Mouse (Mus musculus) c-Kit-positive CD71-positive TER-119-negative erythroid progenitor cells, embryonic 14.5 days (primary cell): ENCODE measurements around the gene Slc7a10.

Experiments used
- DNase-seq: peaks from one replicate; pipeline ENCODE4 v3.0.0-alpha.2; 2013; ENCODE audit warnings: low read depth

Gene Slc7a10

GRCm38 (mm10) chr7:35172519-35172918 is 13.7 kb upstream of the Slc7a10 start:
- DNase-seq: no peak

- DNase-seq: no peak
Observed at GRCm38 (mm10) chr7:35175533-35175932, 10.7 kb upstream of the Slc7a10 start.

GRCm38 (mm10) chr7:35176412-35177381 is 9.5 kb upstream of the Slc7a10 start:
- DNase-seq: peak; percentile 9

- no peak for DNase-seq
Observed at GRCm38 (mm10) chr7:35184833-35185724, 1.1 kb upstream of the Slc7a10 start.

- no peak for DNase-seq
Observed at GRCm38 (mm10) chr7:35189699-35190098, 3.5 kb downstream of the Slc7a10 start.

- no peak for DNase-seq
Observed at GRCm38 (mm10) chr7:35191276-35191675, 5.1 kb downstream of the Slc7a10 start.

GRCm38 (mm10) chr7:35197022-35197421 is 10.8 kb downstream of the Slc7a10 start:
- DNase-seq: no peak

- no peak for DNase-seq
Observed at GRCm38 (mm10) chr7:35198981-35199754, 13.0 kb downstream of the Slc7a10 start.

- DNase-seq: no peak
Observed at GRCm38 (mm10) chr7:35199755-35200154, 13.6 kb downstream of the Slc7a10 start.

- DNase-seq: no peak
Observed at GRCm38 (mm10) chr7:35211791-35212190, 25.6 kb downstream of the Slc7a10 start.

GRCm38 (mm10) chr7:35214442-35215222 is 28.4 kb downstream of the Slc7a10 start:
- no peak for DNase-seq

- DNase-seq: peak; percentile 4
Observed at GRCm38 (mm10) chr7:35215225-35215624, 29.0 kb downstream of the Slc7a10 start, which contains the start of gene Lrp3. Gene Lrp3 (minus strand): TSS chr7:35215498.

GRCm38 (mm10) chr7:35215731-35216130 is 29.5 kb downstream of the Slc7a10 start:
- DNase-seq: no peak

- DNase-seq: no peak
Observed at GRCm38 (mm10) chr7:35220694-35221365, 34.6 kb downstream of the Slc7a10 start.

- peak; percentile 24 for DNase-seq
Observed at GRCm38 (mm10) chr7:35230333-35230732, 44.1 kb downstream of the Slc7a10 start.

- no peak for DNase-seq
Observed at GRCm38 (mm10) chr7:35232796-35233455, 46.7 kb downstream of the Slc7a10 start.

GRCm38 (mm10) chr7:35233861-35234260 is 47.7 kb downstream of the Slc7a10 start:
- DNase-seq: peak; percentile 5

- DNase-seq: peak; percentile 86
Observed at GRCm38 (mm10) chr7:35234361-35235245, 48.4 kb downstream of the Slc7a10 start.

- peak; percentile 64 for DNase-seq
Observed at GRCm38 (mm10) chr7:35235308-35235707, 49.1 kb downstream of the Slc7a10 start.
